Mouse (Mus musculus) heart, embryonic 10.5 days (tissue): ENCODE results near the gene Duox2. TPM values are rescaled to one million over a fixed set of nuclear protein-coding genes. Genes with fewer than 3 reads are reported as not detected.

ENCODE experiments used
- polyA plus RNA-seq: library from polyadenylated mRNA; unstranded; fragments of >200 nt; fragmentation: Nextera tagmentation; extraction: Ambion mirVana; gene quantifications from 2 replicates; pipeline ENCODE4 v1.2.1, GENCODE M21; 2016

The Duox2 gene
- polyA plus RNA-seq, 1 experiment from 2014 or later: not detected

Other genes with a start within 250 kb of the Duox2 start
- gene Spg11, start 180.1 kb downstream of the Duox2 start, polyA plus RNA-seq: 8.2 and 8.8 TPM in 2 replicates
- gene B2m, start 150.8 kb downstream of the Duox2 start, polyA plus RNA-seq: 143 and 154 TPM in 2 replicates
- 0.11 TPM in 1 of 2 replicates, not detected in the other for gene Trim69, start 137.7 kb downstream of the Duox2 start, polyA plus RNA-seq
- gene Patl2, start 112.3 kb downstream of the Duox2 start, polyA plus RNA-seq: 0.05 TPM in 1 of 2 replicates, not detected in the other
- gene Terb2, start 112.2 kb downstream of the Duox2 start, polyA plus RNA-seq: not detected in 2 replicates
- 40.8 and 41.3 TPM in 2 replicates for gene Sord, start 63.7 kb downstream of the Duox2 start, polyA plus RNA-seq
- 0.26 TPM in 1 of 2 replicates, not detected in the other for gene Duoxa2, start 451 bp upstream of the Duox2 start, polyA plus RNA-seq
- gene Duoxa1, start 15.3 kb upstream of the Duox2 start, polyA plus RNA-seq: not detected in 2 replicates
- 0.02 TPM in 1 of 2 replicates, not detected in the other for gene Duox1, start 17.2 kb upstream of the Duox2 start, polyA plus RNA-seq
- gene Shf, start 70.7 kb upstream of the Duox2 start, polyA plus RNA-seq: 3.2 and 5.4 TPM in 2 replicates
- 0.10 and 0.26 TPM in 2 replicates for gene Slc28a2, start 128.0 kb upstream of the Duox2 start, polyA plus RNA-seq
- not detected in 2 replicates for gene Gm14085, start 186.5 kb upstream of the Duox2 start, polyA plus RNA-seq